Mouse (Mus musculus): Measurements from ENCODE around the gene Sh3bp2. TPM values are rescaled to one million over a fixed set of nuclear protein-coding genes. Genes with fewer than 3 reads are reported as not detected.

Sh3bp2 gene
- polyA plus RNA-seq, 1 experiment = 132 TPM

DNA sequence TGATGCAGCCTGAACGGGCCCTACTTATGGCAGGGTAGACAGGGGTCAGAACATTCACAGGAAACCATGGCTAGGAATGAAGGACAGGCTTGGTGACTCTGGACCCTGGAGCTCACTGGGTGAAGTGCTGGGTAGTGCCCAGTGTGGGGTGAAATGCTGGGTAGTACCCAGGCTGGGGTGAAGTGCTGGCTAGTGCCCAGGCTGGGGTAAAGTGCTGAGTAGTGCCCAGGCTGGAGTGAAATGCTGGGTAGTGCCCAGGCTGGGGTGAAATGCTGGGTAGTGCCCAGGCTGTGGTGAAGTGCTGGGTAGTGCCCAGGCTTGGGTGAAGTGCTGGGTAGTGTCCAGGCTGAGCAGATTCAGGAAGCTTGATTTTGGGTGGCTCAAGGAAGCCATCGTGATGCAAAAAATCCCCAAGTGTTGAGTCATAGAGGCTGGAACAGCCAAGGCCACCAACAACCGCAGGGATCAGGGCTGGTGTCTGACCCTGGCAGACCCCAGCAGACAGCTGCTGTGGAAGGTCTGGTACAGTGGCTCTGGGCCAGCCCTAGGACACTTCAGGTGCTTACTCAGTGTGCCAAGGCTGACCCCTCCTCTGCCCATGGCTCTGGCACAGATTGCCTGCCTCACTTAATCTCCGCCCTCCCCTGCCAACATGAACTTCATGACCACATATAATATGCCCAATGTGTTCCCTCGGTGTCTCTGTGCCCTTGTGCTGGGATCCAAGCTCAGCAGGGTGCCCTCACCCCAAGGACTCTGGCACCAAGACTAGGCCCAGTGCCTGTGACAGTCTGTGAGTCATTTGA, 9.3 kb downstream of the Sh3bp2 start:
- peak overlapping the region; percentile 99 for H3K27ac ChIP-seq (ENCODE audit: insufficient read depth, low read depth, low read length)
- peaks cover 94% of the 10 kb centered on the region for H3K4me1 ChIP-seq (ENCODE audit: control insufficient read depth, insufficient read depth, low read length)
- TF ChIP-seq CTCF (IDR thresholded peaks at IDR 0.05; ENCODE audit: low read depth, low read length) (no peak), POLR2A (IDR thresholded peaks at IDR 0.05; ENCODE audit: borderline replicate concordance, low read depth, low read length) (no peak)
- H3K4me3 ChIP-seq (ENCODE audit: insufficient read depth, low read length) = peak overlapping the region; percentile 12; the same call in 1 of the 2 replicates

DNA sequence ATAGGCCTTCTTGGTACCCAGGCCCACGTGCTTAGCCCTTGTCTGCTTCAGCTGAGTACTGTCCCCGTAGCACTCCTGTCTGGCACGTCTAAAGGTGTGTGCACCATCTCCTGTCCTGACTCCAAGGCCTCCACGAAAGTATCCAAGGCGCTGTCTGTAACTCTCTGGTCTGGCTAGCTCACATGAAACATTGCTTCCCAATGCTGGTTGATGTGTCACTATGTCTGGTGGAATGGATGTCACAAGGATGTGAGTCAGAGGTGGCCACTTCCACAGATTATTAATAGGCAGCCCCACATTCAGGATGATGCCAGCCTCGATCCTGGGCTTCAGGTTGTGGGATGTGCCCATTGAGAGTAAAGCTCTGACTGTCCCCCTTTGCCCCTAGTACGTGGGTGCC, 10.2 kb downstream of the Sh3bp2 start:
- H3K27ac ChIP-seq (ENCODE audit: insufficient read depth, low read depth, low read length) = peak overlapping the region; percentile 99
- H3K4me3 ChIP-seq (ENCODE audit: insufficient read depth, low read length) = peak overlapping the region; percentile 9; the same call in 1 of the 2 replicates
- H3K4me1 ChIP-seq (ENCODE audit: control insufficient read depth, insufficient read depth, low read length) = peaks cover 94% of the 10 kb centered on the region
- TF ChIP-seq CTCF (IDR thresholded peaks at IDR 0.05; ENCODE audit: low read depth, low read length) = no peak
- TF ChIP-seq POLR2A (IDR thresholded peaks at IDR 0.05; ENCODE audit: borderline replicate concordance, low read depth, low read length) = no peak

DNA sequence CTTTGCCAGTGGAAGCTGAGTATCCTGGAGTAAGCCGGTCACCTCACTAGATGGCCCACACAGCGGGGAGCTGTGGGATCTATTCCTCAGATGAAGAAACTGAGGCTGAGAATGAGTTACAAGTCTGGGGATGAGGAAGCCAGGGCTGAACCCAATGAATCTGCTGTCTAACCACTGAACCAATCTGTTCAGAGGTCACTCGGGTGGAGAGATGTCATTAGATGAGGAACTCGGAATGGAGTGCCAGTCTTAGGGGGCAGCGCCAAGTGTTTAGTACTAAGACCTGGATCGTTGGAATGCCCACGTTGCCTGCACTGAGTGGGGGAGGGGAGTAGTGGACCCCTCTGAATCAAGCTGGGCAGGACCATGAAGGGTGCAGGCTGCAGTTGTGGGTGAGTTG, 12.4 kb downstream of the Sh3bp2 start:
- Histone ChIP-seq H3K4me3 (ENCODE audit: insufficient read depth, low read length) (no peak overlapping the region), H3K27ac (ENCODE audit: insufficient read depth, low read depth, low read length) (peak overlapping the region; percentile 99), H3K4me1 (ENCODE audit: control insufficient read depth, insufficient read depth, low read length) (peaks cover 94% of the 10 kb centered on the region)
- no peak for TF ChIP-seq POLR2A (IDR thresholded peaks at IDR 0.05; ENCODE audit: borderline replicate concordance, low read depth, low read length)
- no peak for TF ChIP-seq CTCF (IDR thresholded peaks at IDR 0.05; ENCODE audit: low read depth, low read length)

DNA sequence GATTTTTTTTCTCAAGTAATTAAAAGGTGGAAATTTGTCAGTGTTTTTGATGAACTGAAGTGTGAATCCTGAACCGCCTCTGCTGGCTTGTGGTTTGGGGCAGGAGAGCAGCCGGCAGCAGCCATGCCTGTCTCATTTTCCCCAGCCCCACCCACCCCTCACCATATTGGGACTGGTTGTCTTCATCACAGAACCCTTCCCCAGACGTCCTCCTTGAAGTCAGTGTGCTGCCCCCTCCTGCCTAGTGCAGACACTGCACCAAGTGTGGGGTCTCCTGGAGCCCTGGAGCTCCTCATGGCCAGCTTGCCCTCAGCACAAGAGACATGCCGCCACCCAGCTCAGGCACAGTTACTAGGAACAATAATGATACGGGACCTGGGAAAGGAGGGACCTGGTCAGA, 12.9 kb downstream of the Sh3bp2 start:
- Histone ChIP-seq H3K4me3 (ENCODE audit: insufficient read depth, low read length) (no peak overlapping the region), H3K4me1 (ENCODE audit: control insufficient read depth, insufficient read depth, low read length) (peaks cover 89% of the 10 kb centered on the region), H3K27ac (ENCODE audit: insufficient read depth, low read depth, low read length) (peak overlapping the region; percentile 99)
- TF ChIP-seq POLR2A (IDR thresholded peaks at IDR 0.05; ENCODE audit: borderline replicate concordance, low read depth, low read length) = no peak
- TF ChIP-seq CTCF (IDR thresholded peaks at IDR 0.05; ENCODE audit: low read depth, low read length) = peak; percentile 29; the same call in 1 of the 2 replicates

DNA sequence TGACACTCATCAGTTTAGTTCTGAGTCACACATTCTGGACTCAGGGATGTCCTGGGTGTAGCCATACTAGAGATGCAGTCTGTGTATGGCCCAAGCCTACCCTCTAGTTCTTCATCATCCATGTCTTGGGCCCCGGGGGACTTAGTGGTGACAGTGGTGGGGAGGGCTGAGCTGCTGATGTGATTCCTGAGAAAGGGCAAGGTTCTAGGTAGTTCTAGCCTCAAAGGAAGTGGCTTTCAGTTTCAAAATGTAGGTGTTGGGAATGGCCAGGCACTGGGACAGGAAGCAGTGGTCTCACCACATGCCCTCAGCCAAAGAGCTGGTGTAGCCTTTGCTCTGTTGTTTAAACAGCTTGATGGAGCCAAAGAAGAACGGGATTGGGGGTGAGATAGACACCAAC, 13.5 kb downstream of the Sh3bp2 start:
- H3K4me3 ChIP-seq (ENCODE audit: insufficient read depth, low read length) = no peak overlapping the region
- no peak for TF ChIP-seq POLR2A (IDR thresholded peaks at IDR 0.05; ENCODE audit: borderline replicate concordance, low read depth, low read length)
- TF ChIP-seq CTCF (IDR thresholded peaks at IDR 0.05; ENCODE audit: low read depth, low read length) = no peak
- peaks cover 85% of the 10 kb centered on the region for H3K4me1 ChIP-seq (ENCODE audit: control insufficient read depth, insufficient read depth, low read length)
- H3K27ac ChIP-seq (ENCODE audit: insufficient read depth, low read depth, low read length) = no peak overlapping the region; the same call in none of the 2 replicates

DNA sequence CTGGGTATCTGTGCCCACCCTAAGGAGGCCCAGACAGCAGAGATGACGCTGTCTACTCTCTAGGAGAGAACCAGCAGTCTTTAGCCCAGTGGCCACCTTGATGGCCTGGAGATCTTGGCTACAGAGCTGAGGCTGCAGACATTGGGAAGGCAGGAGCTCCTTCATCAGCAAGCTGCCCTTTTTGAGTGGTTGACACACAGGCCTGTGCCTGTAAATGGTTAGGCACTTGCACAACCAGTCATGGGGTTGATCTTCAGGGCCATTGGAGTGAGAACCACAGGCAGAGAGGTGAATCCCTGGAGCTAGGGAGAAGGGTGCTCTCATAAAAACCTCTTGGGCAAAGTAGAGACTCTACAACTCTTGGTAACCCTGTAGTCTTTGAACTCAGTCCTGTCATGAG, 16.5 kb downstream of the Sh3bp2 start:
- H3K27ac ChIP-seq (ENCODE audit: insufficient read depth, low read depth, low read length) = peak overlapping the region; percentile 93
- TF ChIP-seq CTCF (IDR thresholded peaks at IDR 0.05; ENCODE audit: low read depth, low read length) (no peak), POLR2A (IDR thresholded peaks at IDR 0.05; ENCODE audit: borderline replicate concordance, low read depth, low read length) (no peak)
- H3K4me1 ChIP-seq (ENCODE audit: control insufficient read depth, insufficient read depth, low read length) = peaks cover 78% of the 10 kb centered on the region
- 0 out of 2 replicates have a peak overlapping the region, but pooled peaks have one; percentile 11 for H3K4me3 ChIP-seq (ENCODE audit: insufficient read depth, low read length)

DNA sequence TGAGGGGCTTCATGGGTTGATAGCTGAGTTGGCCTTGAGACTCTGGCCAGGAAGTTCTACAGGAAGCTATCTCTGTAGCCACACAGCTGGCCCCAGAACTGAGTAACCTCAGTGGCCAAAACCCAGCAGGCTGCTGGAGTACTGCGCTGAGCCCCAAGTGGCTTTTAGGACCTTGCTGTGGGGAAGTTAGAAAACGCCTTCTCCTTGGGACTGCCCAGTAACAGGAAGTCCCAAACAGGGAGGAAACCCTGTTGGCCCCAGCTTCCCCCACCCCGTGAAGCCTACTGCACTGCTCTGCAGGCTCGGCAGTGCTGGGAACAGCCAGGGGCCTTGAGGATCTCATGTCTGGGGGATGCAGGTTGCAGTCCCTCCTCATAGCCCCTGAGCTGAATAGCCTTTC, 17.5 kb downstream of the Sh3bp2 start:
- Histone ChIP-seq H3K4me1 (ENCODE audit: control insufficient read depth, insufficient read depth, low read length) (peaks cover 72% of the 10 kb centered on the region), H3K27ac (ENCODE audit: insufficient read depth, low read depth, low read length) (peak overlapping the region; percentile 98), H3K4me3 (ENCODE audit: insufficient read depth, low read length) (peak overlapping the region; percentile 88)
- TF ChIP-seq CTCF (IDR thresholded peaks at IDR 0.05; ENCODE audit: low read depth, low read length) = no peak
- no peak for TF ChIP-seq POLR2A (IDR thresholded peaks at IDR 0.05; ENCODE audit: borderline replicate concordance, low read depth, low read length)

DNA sequence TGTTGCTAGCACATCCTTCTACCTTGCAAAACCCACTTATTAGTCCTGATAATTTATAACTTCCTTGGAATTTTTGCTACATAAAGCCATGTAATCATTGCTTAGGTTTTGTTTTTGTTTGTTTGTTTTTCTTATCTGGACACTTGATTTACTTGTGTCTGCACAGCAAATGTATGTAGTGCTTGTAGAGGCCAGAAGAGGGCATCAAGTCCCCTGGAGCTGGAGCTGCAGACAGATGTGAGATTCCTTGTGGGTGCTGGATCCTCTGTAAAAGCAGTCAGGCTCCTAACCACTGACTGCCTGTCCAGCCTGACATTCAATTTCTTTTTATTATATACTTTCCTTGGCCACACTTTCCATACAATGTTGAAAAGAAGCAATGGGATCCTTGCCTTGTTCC, 21.8 kb downstream of the Sh3bp2 start:
- H3K27ac ChIP-seq (ENCODE audit: insufficient read depth, low read depth, low read length) = no peak overlapping the region
- no peak overlapping the region for H3K4me3 ChIP-seq (ENCODE audit: insufficient read depth, low read length)
- peaks cover 70% of the 10 kb centered on the region for H3K4me1 ChIP-seq (ENCODE audit: control insufficient read depth, insufficient read depth, low read length)
- TF ChIP-seq POLR2A (IDR thresholded peaks at IDR 0.05; ENCODE audit: borderline replicate concordance, low read depth, low read length) (no peak), CTCF (IDR thresholded peaks at IDR 0.05; ENCODE audit: low read depth, low read length) (no peak)

DNA sequence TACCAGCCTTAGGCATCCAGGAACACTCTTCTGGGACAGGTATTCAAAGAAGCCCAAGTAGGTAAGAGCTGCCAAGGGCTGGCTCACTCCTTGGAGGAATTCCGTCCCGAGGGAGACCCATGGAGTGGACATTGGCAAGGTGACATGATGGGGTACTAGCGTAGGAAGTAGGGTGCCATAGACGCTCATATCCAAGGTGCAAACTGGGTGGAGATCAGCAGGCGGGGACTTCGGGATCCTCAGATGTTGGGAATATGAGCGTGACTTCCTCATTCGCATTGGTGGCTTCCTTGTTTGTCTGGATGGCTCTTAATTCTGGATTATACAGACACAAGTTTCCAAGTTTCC, 23.5 kb downstream of the Sh3bp2 start:
- TF ChIP-seq CTCF (IDR thresholded peaks at IDR 0.05; ENCODE audit: low read depth, low read length) (no peak), POLR2A (IDR thresholded peaks at IDR 0.05; ENCODE audit: borderline replicate concordance, low read depth, low read length) (no peak)
- Histone ChIP-seq H3K27ac (ENCODE audit: insufficient read depth, low read depth, low read length) (no peak overlapping the region), H3K4me3 (ENCODE audit: insufficient read depth, low read length) (no peak overlapping the region), H3K4me1 (ENCODE audit: control insufficient read depth, insufficient read depth, low read length) (peaks cover 64% of the 10 kb centered on the region)

DNA sequence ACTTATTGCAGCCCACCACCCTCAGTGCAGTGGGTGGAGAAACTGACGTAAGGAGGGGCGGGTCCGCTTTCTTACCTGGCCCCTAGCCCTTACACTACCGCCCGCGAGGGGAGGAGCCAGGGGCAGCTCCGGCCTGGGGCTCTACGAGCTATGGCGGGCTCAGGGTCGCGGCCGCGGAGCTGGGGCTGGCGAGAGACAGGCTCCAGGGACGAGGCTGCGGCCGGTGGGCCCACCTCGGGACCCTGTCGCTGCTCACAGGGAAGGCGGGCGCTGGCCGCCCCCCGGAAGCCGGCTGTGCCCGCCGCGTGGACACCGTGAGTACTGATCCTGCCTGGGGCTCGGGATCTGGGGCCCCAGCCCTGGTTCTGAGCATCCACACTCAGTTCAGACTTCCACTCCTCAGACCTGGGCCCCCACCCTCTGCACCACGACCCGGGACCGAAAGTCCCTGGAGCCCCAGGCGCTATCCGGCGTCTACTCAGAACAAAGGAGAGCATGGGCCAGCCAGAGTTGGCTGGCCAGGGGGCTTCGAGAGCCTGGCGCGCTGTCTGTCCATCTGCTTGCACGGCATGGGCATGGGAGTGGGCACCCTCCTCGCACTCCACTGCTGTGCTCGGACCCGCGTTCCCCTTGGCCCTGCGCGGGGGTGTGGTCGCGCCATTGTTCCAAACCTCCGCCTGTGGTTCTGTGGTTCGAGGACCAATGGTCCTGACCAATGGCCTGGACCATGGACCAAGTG, 24.0 kb downstream of the Sh3bp2 start:
- TF ChIP-seq CTCF (IDR thresholded peaks at IDR 0.05; ENCODE audit: low read depth, low read length) (no peak), POLR2A (IDR thresholded peaks at IDR 0.05; ENCODE audit: borderline replicate concordance, low read depth, low read length) (no peak)
- Histone ChIP-seq H3K27ac (ENCODE audit: insufficient read depth, low read depth, low read length) (no peak overlapping the region), H3K4me1 (ENCODE audit: control insufficient read depth, insufficient read depth, low read length) (peaks cover 64% of the 10 kb centered on the region), H3K4me3 (ENCODE audit: insufficient read depth, low read length) (no peak overlapping the region)
